Mouse (Mus musculus) myocyte (in vitro differentiated cells): ENCODE results near the gene Dcaf8.

Experiments
- CEBPB ChIP-seq: IDR thresholded peaks from 2 replicates; pipeline ENCODE4 v1.6.1; 2011; ENCODE audit warnings: mild to moderate bottlenecking, moderate library complexity; ENCODE audit not compliant: poor library complexity, insufficient read depth, severe bottlenecking
- POLR2A ChIP-seq: IDR thresholded peaks from one replicate; pipeline ENCODE4 v1.6.1; 2011; ENCODE audit warnings: low read depth, mild to moderate bottlenecking, control low read depth, moderate library complexity; ENCODE audit not compliant: insufficient read length
- SRF ChIP-seq: IDR thresholded peaks from one replicate; pipeline ENCODE4 v1.6.1; 2011; ENCODE audit warnings: low read depth; ENCODE audit not compliant: control insufficient read depth, insufficient read length

DNA sequence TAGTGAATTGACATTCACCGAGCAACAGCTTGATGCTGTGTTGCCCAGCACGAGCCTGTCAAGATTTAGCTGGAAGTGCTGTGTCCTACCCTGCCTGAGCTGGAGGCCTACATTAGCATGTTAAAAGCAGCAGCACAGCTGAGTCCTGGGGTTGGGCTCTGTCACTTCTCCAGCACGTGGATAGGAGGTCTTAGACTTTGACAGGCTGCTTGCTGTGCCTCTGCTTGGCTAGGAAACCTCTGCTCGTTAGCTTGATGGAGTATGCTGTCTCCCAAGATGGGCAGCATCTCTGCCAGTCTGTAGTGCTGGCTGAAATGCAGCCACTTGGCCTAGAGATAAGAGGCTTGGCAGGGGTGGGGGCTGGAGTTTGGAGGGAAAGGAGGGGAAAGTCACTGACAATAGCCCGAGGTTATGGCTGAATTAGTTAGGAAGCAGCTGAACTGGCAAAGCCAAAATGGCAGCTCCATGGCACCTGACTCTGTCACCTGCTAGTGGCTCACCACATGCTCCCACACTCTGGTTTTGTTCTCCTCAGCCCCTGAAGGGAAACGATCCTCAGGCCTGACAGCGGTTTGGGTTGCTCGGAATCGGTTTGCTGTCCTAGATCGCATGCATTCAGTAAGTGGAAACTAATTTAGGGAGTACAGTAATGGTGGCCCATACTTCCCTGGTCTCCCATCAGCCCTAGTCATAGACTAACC is 40.0 kb upstream of the Dcaf8 start:
- TF ChIP-seq POLR2A (no peak), CEBPB (no peak), SRF (no peak)
